Mouse (Mus musculus): ENCODE data around the gene Ddit4.

- TF ChIP-seq CTCF (IDR thresholded peaks at IDR 0.05; ENCODE audit: low read depth) (no peak), EP300 (IDR thresholded peaks at IDR 0.05; ENCODE audit: low read depth) (0 out of 2 replicates have a peak, but pooled peaks have one; percentile 64)
Measured at GRCm38 (mm10) chr10:59991262-59991880, 39.7 kb upstream of the Ddit4 start.
